Mouse (Mus musculus) cerebellum, adult 2 months (tissue): ENCODE measurements around the gene Abcg8.

ENCODE experiments used
- CTCF ChIP-seq: fragments of 200-500 bp; IDR thresholded peaks from 2 replicates; pipeline ENCODE4 v1.5.1; 2011; ENCODE audit warnings: low read depth, mild to moderate bottlenecking, control low read depth, low read length, moderate library complexity, borderline replicate concordance; ENCODE audit not compliant: insufficient read depth
- POLR2A ChIP-seq: fragments of 200-500 bp; IDR thresholded peaks from 2 replicates; pipeline ENCODE4 v1.6.1; 2011; ENCODE audit warnings: low read length, control low read depth, borderline replicate concordance; ENCODE audit not compliant: insufficient read depth

DNA sequence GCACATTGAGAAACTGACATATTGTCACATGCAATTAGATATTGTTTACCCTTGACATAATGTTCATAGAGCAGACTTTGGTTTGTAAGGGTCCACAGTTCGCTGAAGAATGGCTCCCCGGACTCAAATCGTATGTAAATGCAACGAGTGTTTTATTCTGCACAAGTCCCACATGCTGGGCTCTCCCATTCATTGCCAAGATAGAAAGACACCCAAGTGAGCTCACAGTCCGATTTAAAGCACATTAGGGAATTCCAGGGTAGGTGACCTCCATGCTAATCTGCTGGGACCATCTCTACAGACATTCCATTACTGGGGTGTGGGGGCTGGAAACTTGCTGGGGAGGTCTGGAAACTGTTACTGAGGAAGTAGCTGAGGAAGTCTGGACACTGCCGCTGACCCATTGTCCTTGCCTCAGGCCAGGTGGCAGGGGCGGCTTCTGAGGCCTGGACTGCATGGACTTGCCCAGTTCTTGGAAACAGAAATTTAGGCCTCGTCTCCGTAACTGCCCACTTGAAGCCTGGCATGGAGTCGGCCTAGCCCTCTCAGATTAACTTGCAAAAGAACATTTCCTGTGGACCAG lies 36.2 kb upstream of the Abcg8 start:
- TF ChIP-seq POLR2A: no peak
- no peak for TF ChIP-seq CTCF
